Mouse (Mus musculus) MEL (cell line): ENCODE results near the gene Nr5a1. TPM values are rescaled to one million over a fixed set of nuclear protein-coding genes. Genes with fewer than 3 reads are reported as not detected.

Source experiments
- DNase-seq: peaks from one replicate; pipeline ENCODE4 v3.0.0; 2011; ENCODE audit warnings: low read depth, low spot score
- H3K27ac ChIP-seq: 2 replicates; pipeline ENCODE4 v1.5.1; 2012; ENCODE audit warnings: low read depth, mild to moderate bottlenecking, control low read depth, low read length, moderate library complexity; ENCODE audit not compliant: control insufficient read depth
- H3K27me3 ChIP-seq, 2 experiments: fragments of 150-350 bp in 1 of 2; sonication (generic) in 1 of 2; 2 replicates each; pipeline ENCODE4 v1.6.1; 2012; ENCODE audit warnings: low read length in 2 of 2, mild to moderate bottlenecking in 2 of 2, improper control_type of control experiment in 1 of 2, moderate library complexity in 1 of 2; ENCODE audit not compliant: insufficient read depth in 2 of 2, control insufficient read depth in 1 of 2
- H3K36me3 ChIP-seq, 2 experiments: 2 replicates each; pipeline ENCODE4 v1.6.1; 2012 to 2014; ENCODE audit warnings: low read length in 2 of 2, improper control_type of control experiment in 1 of 2, inconsistent platforms in 1 of 2, mild to moderate bottlenecking in 1 of 2; ENCODE audit not compliant: insufficient read depth in 2 of 2, control insufficient read depth in 1 of 2
- H3K4me1 ChIP-seq, 2 experiments: fragments of 150-350 bp in 1 of 2; sonication (generic) in 1 of 2; 2 replicates each; pipeline ENCODE4 v1.6.1; 2012; ENCODE audit warnings: low read length in 2 of 2, improper control_type of control experiment in 1 of 2, mild to moderate bottlenecking in 1 of 2; ENCODE audit not compliant: insufficient read depth in 2 of 2, control insufficient read depth in 1 of 2
- H3K4me3 ChIP-seq, 2 experiments: fragments of 150-350 bp in 1 of 2; sonication (generic) in 1 of 2; 2 replicates each; pipeline ENCODE4 v1.5.1; 2012; ENCODE audit warnings: low read depth in 2 of 2, low read length in 2 of 2, mild to moderate bottlenecking in 2 of 2, moderate library complexity in 2 of 2, control low read depth in 1 of 2, improper control_type of control experiment in 1 of 2; ENCODE audit not compliant: control insufficient read depth in 1 of 2, insufficient read depth in 1 of 2
- H3K79me2 ChIP-seq: 2 replicates; pipeline ENCODE4 v1.6.1; 2012; ENCODE audit warnings: mild to moderate bottlenecking, low read length, moderate library complexity; ENCODE audit not compliant: control insufficient read depth, poor library complexity, insufficient read depth
- H3K9ac ChIP-seq: 2 replicates; pipeline ENCODE4 v1.6.1; 2012; ENCODE audit warnings: low read depth, mild to moderate bottlenecking, control low read depth, low read length, moderate library complexity; ENCODE audit not compliant: control insufficient read depth, poor library complexity, severe bottlenecking
- H3K9me3 ChIP-seq: fragments of 150-350 bp; sonication (generic); replicated peaks from 2 replicates; pipeline ENCODE4 v1.6.1; 2012; ENCODE audit warnings: mild to moderate bottlenecking, low read length, improper control_type of control experiment, moderate library complexity; ENCODE audit not compliant: insufficient read depth
- CHD1 ChIP-seq: IDR thresholded peaks from 2 replicates; pipeline ENCODE4 v1.6.1; 2012; ENCODE audit warnings: low read depth, mild to moderate bottlenecking, inconsistent platforms, low read length, improper control_type of control experiment
- CHD2 ChIP-seq: IDR thresholded peaks from 2 replicates; pipeline ENCODE4 v1.6.1; 2011; ENCODE audit warnings: low read length, improper control_type of control experiment
- CTCF ChIP-seq, 3 experiments: IDR thresholded peaks in 2 of 3; conservative IDR thresholded peaks in 1 of 3; 2 replicates each; pipeline ENCODE4 v1.5.1; 2011 to 2012; ENCODE audit warnings: low read length in 3 of 3, low read depth in 2 of 3, mild to moderate bottlenecking in 2 of 3, improper control_type of control experiment in 1 of 3, inconsistent platforms in 1 of 3, mixed read lengths in 1 of 3, moderate library complexity in 1 of 3; ENCODE audit not compliant: control insufficient read depth in 1 of 3, insufficient read depth in 1 of 3, poor library complexity in 1 of 3, severe bottlenecking in 1 of 3
- GATA1 ChIP-seq: IDR thresholded peaks from 2 replicates; pipeline ENCODE4 v1.6.1; 2011; ENCODE audit warnings: low read depth, low read length, improper control_type of control experiment
- HCFC1 ChIP-seq: IDR thresholded peaks from 2 replicates; pipeline ENCODE4 v1.6.1; 2012; ENCODE audit warnings: low read depth, mild to moderate bottlenecking, inconsistent platforms, low read length, improper control_type of control experiment, moderate library complexity
- MAZ ChIP-seq: IDR thresholded peaks from 2 replicates; pipeline ENCODE4 v1.6.1; 2012; ENCODE audit warnings: low read depth, mild to moderate bottlenecking, inconsistent platforms, low read length, improper control_type of control experiment
- MYC ChIP-seq: IDR thresholded peaks from 2 replicates; pipeline ENCODE4 v1.6.1; 2011; ENCODE audit warnings: low read depth, mild to moderate bottlenecking, low read length, improper control_type of control experiment, moderate library complexity
- NELFE ChIP-seq: IDR thresholded peaks from 2 replicates; pipeline ENCODE4 v1.6.1; 2011; ENCODE audit warnings: low read depth, low read length, improper control_type of control experiment
- POLR2AphosphoS5 ChIP-seq: IDR thresholded peaks from 2 replicates; pipeline ENCODE4 v1.6.1; 2012; ENCODE audit warnings: low read depth, borderline replicate concordance, mild to moderate bottlenecking, inconsistent platforms, low read length, moderate library complexity, mixed read lengths
- RAD21 ChIP-seq: IDR thresholded peaks from 2 replicates; pipeline ENCODE4 v1.6.1; 2011; ENCODE audit warnings: mild to moderate bottlenecking, low read depth, low read length, improper control_type of control experiment
- RCOR1 ChIP-seq: IDR thresholded peaks from 2 replicates; pipeline ENCODE4 v1.6.1; 2012; ENCODE audit warnings: low read depth, mild to moderate bottlenecking, inconsistent platforms, low read length, improper control_type of control experiment
- SIN3A ChIP-seq: IDR thresholded peaks from 2 replicates; pipeline ENCODE4 v1.6.1; 2012; ENCODE audit warnings: low read length, improper control_type of control experiment, inconsistent platforms
- TAL1 ChIP-seq: IDR thresholded peaks from 2 replicates; pipeline ENCODE4 v1.6.1; 2012; ENCODE audit warnings: mild to moderate bottlenecking, inconsistent platforms, low read length, moderate library complexity, mixed read lengths
- TCF12 ChIP-seq: IDR thresholded peaks from 2 replicates; pipeline ENCODE4 v1.6.1; 2014; ENCODE audit warnings: low read depth, mild to moderate bottlenecking, inconsistent platforms, low read length, improper control_type of control experiment, moderate library complexity
- UBTF ChIP-seq: IDR thresholded peaks from 2 replicates; pipeline ENCODE4 v1.6.1; 2012; ENCODE audit warnings: low read depth, mild to moderate bottlenecking, inconsistent platforms, low read length, improper control_type of control experiment, moderate library complexity, borderline replicate concordance; ENCODE audit not compliant: insufficient read depth
- USF1 ChIP-seq: IDR thresholded peaks from 2 replicates; pipeline ENCODE4 v1.6.1; 2014; ENCODE audit warnings: low read depth, mild to moderate bottlenecking, inconsistent platforms, low read length, improper control_type of control experiment, moderate library complexity
- ZMIZ1 ChIP-seq: IDR thresholded peaks from 2 replicates; pipeline ENCODE4 v1.6.1; 2012; ENCODE audit warnings: low read depth, mild to moderate bottlenecking, inconsistent platforms, low read length, improper control_type of control experiment, moderate library complexity
- polyA plus RNA-seq, 2 experiments: library from polyadenylated mRNA; stranded (reverse) in 1 of 2; unstranded in 1 of 2; fragments of >175 nt in 1 of 2; fragments of >200 nt in 1 of 2; gene quantifications; 2 replicates each; pipeline versions ENCODE4 v1.2.1 to v1.2.4; 2012; ENCODE audit warnings: low replicate concordance in 2 of 2, low read depth in 1 of 2; ENCODE audit not compliant: insufficient read length in 2 of 2, insufficient read depth in 1 of 2, missing spikeins in 1 of 2
- total RNA-seq: library from RNA; depleted of rRNA; stranded (reverse); fragments of 300-350 nt; gene quantifications from 2 replicates; pipeline ENCODE4 v1.2.3, GENCODE M21; 2012

Gene Nr5a1
- total and polyA plus RNA-seq, 3 experiments = not detected

GRCm38 (mm10) chr2:38735740-38736139 is 21.4 kb upstream of the Nr5a1 start:
- TF ChIP-seq USF1 = no peak
- no peak for TF ChIP-seq UBTF
- no peak for TF ChIP-seq GATA1
- TF ChIP-seq RAD21 = no peak
- TF ChIP-seq CHD1 = no peak
- TF ChIP-seq HCFC1 = no peak
- TF ChIP-seq CHD2 = no peak
- TF ChIP-seq SIN3A = no peak
- no peak for TF ChIP-seq ZMIZ1
- no peak for TF ChIP-seq TAL1
- no peak for TF ChIP-seq MYC
- TF ChIP-seq RCOR1 = no peak
- no peak for TF ChIP-seq POLR2AphosphoS5
- TF ChIP-seq MAZ = no peak
- Histone ChIP-seq H3K79me2 (no peaks in the 10 kb centered on the region), H3K27me3 (no peaks in the 10 kb centered on the region), H3K9me3 (no peaks in the 10 kb centered on the region), H3K9ac (no peak overlapping the region), H3K36me3 (no peaks in the 10 kb centered on the region), H3K4me3 (no peak overlapping the region), H3K4me1 (no peaks in the 10 kb centered on the region), H3K27ac (no peak overlapping the region)
- no peak for DNase-seq

GRCm38 (mm10) chr2:38734721-38735120 is 20.4 kb upstream of the Nr5a1 start:
- H3K9ac ChIP-seq = no peak overlapping the region
- H3K27ac ChIP-seq = no peak overlapping the region
- H3K9me3 ChIP-seq = no peaks in the 10 kb centered on the region
- no peak overlapping the region for H3K4me3 ChIP-seq
- TF ChIP-seq CHD2 = no peak
- TF ChIP-seq NELFE = no peak
- TF ChIP-seq CTCF (IDR thresholded peaks at IDR 0.05 in 2 of 3, conservative IDR thresholded peaks at IDR 0.05 in 1 of 3; ENCODE audit: control insufficient read depth in 1 of 3, insufficient read depth in 1 of 3, low read depth in 2 of 3, low read length in 3 of 3, poor library complexity in 1 of 3, severe bottlenecking in 1 of 3) = no peak
- TF ChIP-seq HCFC1 = no peak
- TF ChIP-seq TCF12 = no peak
- TF ChIP-seq USF1 = no peak
- TF ChIP-seq, all 39 proteins: peak for 0
- Histone ChIP-seq H3K36me3 (no peaks in the 10 kb centered on the region), H3K79me2 (no peaks in the 10 kb centered on the region), H3K27me3 (no peaks in the 10 kb centered on the region), H3K4me1 (no peaks in the 10 kb centered on the region)
- no peak for DNase-seq
